Mouse (Mus musculus) liver, postnatal 0 days (tissue): ENCODE data around the gene Rsph9.

Source experiments
- CTCF ChIP-seq: sonication (generic); IDR thresholded peaks from 2 replicates; pipeline ENCODE4 v1.5.1; 2016; ENCODE audit warnings: antibody characterized with exemption, low read depth
- EP300 ChIP-seq: IDR thresholded peaks from 2 replicates; pipeline ENCODE4 v1.6.1; 2016; ENCODE audit warnings: antibody characterized with exemption, low read depth, mild to moderate bottlenecking

GRCm38 (mm10) chr17:46126608-46127007 lies 17.4 kb downstream of the Rsph9 start:
- TF ChIP-seq CTCF: no peak
- no peak for TF ChIP-seq EP300
